Mouse (Mus musculus): ENCODE data around the gene H2-Aa. TPM values are rescaled to one million over a fixed set of nuclear protein-coding genes. Genes with fewer than 3 reads are reported as not detected.

The H2-Aa gene
- total RNA-seq, 2 experiments from 2014 or later: 21.8 to 44.6 TPM

Other genes with a start within 250 kb of the H2-Aa start
- gene Col11a2, start 248.4 kb downstream of the H2-Aa start, total RNA-seq (2021): 1 to 10 TPM in 1 of 2 experiments, under 1 TPM in 1; 0.98 to 1.9 TPM
- not detected for gene H2-Oa, start 195.5 kb downstream of the H2-Aa start, total RNA-seq (2021)
- 1 to 10 TPM; 4.0 to 6.5 TPM for gene H2-DMa, start 168.3 kb downstream of the H2-Aa start, total RNA-seq (2021)
- 10 to 100 TPM; 80.5 to 87.0 TPM for gene Brd2, start 165.2 kb downstream of the H2-Aa start, total RNA-seq (2021)
- 1 to 10 TPM; 1.3 to 1.7 TPM for gene H2-DMb2, start 144.5 kb downstream of the H2-Aa start, total RNA-seq (2021)
- gene H2-DMb1, start 134.8 kb downstream of the H2-Aa start, total RNA-seq (2021): 1 to 10 TPM; 1.5 to 2.9 TPM
- gene Tap1, start 100.3 kb downstream of the H2-Aa start, total RNA-seq (2021): 1 to 10 TPM; 4.1 to 7.0 TPM
- gene Psmb9, start 100.1 kb downstream of the H2-Aa start, total RNA-seq (2021): 10 to 100 TPM in 1 of 2 experiments, 1 to 10 TPM in 1; 7.5 to 10.6 TPM
- 10 to 100 TPM; 11.4 to 15.1 TPM for gene Psmb8, start 90.1 kb downstream of the H2-Aa start, total RNA-seq (2021)
- gene Tap2, start 84.3 kb downstream of the H2-Aa start, total RNA-seq (2021): 10 to 100 TPM; 23.6 to 24.6 TPM
- gene H2-Ob, start 48.9 kb downstream of the H2-Aa start, total RNA-seq (2021): under 1 TPM; 0.83 to 0.84 TPM
- 10 to 100 TPM; 14.8 to 32.7 TPM for gene H2-Ab1, start 30.1 kb downstream of the H2-Aa start, total RNA-seq (2021)
- 10 to 100 TPM; 20.6 to 43.5 TPM for gene H2-Eb1, start 18.0 kb upstream of the H2-Aa start, total RNA-seq (2021)
- not detected for gene H2-Eb2, start 37.8 kb upstream of the H2-Aa start, total RNA-seq (2021)
- under 1 TPM; 0.58 to 0.92 TPM for gene Btnl2, start 67.0 kb upstream of the H2-Aa start, total RNA-seq (2021)
- gene Btnl1, start 89.3 kb upstream of the H2-Aa start, total RNA-seq (2021): not detected
- not detected for gene BC051142, start 111.0 kb upstream of the H2-Aa start, total RNA-seq (2021)
- gene Btnl4, start 189.5 kb upstream of the H2-Aa start, total RNA-seq (2021): not detected
- not detected for gene Btnl6, start 229.5 kb upstream of the H2-Aa start, total RNA-seq (2021)

All from heart, postnatal 36 days (tissue).